Mouse (Mus musculus) heart, embryonic 14.5 days (tissue): Measurements from ENCODE around the gene Gckr. TPM values are rescaled to one million over a fixed set of nuclear protein-coding genes. Genes with fewer than 3 reads are reported as not detected.
A peak's percentile ranks its signal among the peaks of the same experiment; 100 is the strongest.

ENCODE experiments used
- ATAC-seq: fragments of 200-750 bp; cut with Nextera tagmentation; 2 replicates; pipeline ENCODE4 v1.8.0; 2017; ENCODE audit warnings: low read depth, moderate TSS enrichment; ENCODE audit not compliant: insufficient number of reproducible peaks, insufficient read depth, low FRiP score
- H3K27ac ChIP-seq, 2 experiments: fragments of 200-500 bp in 1 of 2; fragments of 300-500 bp in 1 of 2; sonication (generic) in 1 of 2; replicated peaks in 1 of 2; 2 replicates each; pipeline ENCODE4 v1.5.1; 2012 to 2014; ENCODE audit warnings: low read depth in 2 of 2, low read length in 2 of 2, control low read depth in 1 of 2, mild to moderate bottlenecking in 1 of 2, mixed read lengths in 1 of 2; ENCODE audit not compliant: control insufficient read depth in 1 of 2, insufficient read depth in 1 of 2
- H3K27me3 ChIP-seq: fragments of 300-500 bp; sonication (generic); 2 replicates; pipeline ENCODE4 v1.6.1; 2014; ENCODE audit warnings: mild to moderate bottlenecking, low read length, control low read depth; ENCODE audit not compliant: control insufficient read depth, insufficient read depth
- H3K36me3 ChIP-seq: fragments of 300-500 bp; sonication (generic); 2 replicates; pipeline ENCODE4 v1.6.1; 2014; ENCODE audit warnings: mild to moderate bottlenecking, control low read depth, low read length, mixed read lengths; ENCODE audit not compliant: control insufficient read depth, insufficient read depth
- H3K4me1 ChIP-seq, 2 experiments: fragments of 200-500 bp in 1 of 2; fragments of 300-500 bp in 1 of 2; sonication (generic) in 1 of 2; 2 replicates each; pipeline ENCODE4 v1.6.1; 2012 to 2014; ENCODE audit warnings: low read length in 2 of 2, control low read depth in 1 of 2, mixed read lengths in 1 of 2; ENCODE audit not compliant: control insufficient read depth in 2 of 2, insufficient read depth in 2 of 2
- H3K4me2 ChIP-seq: fragments of 300-500 bp; sonication (generic); 2 replicates; pipeline ENCODE4 v1.6.1; 2014; ENCODE audit warnings: mild to moderate bottlenecking, low read length
- H3K4me3 ChIP-seq, 2 experiments: fragments of 200-500 bp in 1 of 2; fragments of 300-500 bp in 1 of 2; sonication (generic) in 1 of 2; 2 replicates each; pipeline ENCODE4 v1.5.1; 2012 to 2014; ENCODE audit warnings: low read length in 2 of 2, mild to moderate bottlenecking in 2 of 2, control low read depth in 1 of 2, low read depth in 1 of 2, moderate library complexity in 1 of 2; ENCODE audit not compliant: control insufficient read depth in 1 of 2, insufficient read depth in 1 of 2
- H3K9ac ChIP-seq: fragments of 300-500 bp; sonication (generic); 2 replicates; pipeline ENCODE4 v1.6.1; 2014; ENCODE audit warnings: mild to moderate bottlenecking, low read length
- H3K9me3 ChIP-seq: fragments of 300-500 bp; sonication (generic); 2 replicates; pipeline ENCODE4 v1.6.1; 2016; ENCODE audit warnings: low read length, control low read depth; ENCODE audit not compliant: control insufficient read depth
- WGBS: fragments of 180-500 bp; shearing (Covaris S2); extraction: QIAGEN DNeasy Blood & Tissue Kit; methylation state at CpG from one replicate; pipeline ENCODE4 v1.1.7; 2014; 5-methylcytosine and 5-hydroxymethylcytosine counted together
- polyA plus RNA-seq: library from polyadenylated mRNA; unstranded; fragments of >200 nt; fragmentation: Nextera tagmentation; extraction: Ambion mirVana; gene quantifications from 2 replicates; pipeline ENCODE4 v1.2.1, GENCODE M21; 2014

Gene Gckr
- polyA plus RNA-seq, 1 experiment from 2014 or later = not detected

DNA sequence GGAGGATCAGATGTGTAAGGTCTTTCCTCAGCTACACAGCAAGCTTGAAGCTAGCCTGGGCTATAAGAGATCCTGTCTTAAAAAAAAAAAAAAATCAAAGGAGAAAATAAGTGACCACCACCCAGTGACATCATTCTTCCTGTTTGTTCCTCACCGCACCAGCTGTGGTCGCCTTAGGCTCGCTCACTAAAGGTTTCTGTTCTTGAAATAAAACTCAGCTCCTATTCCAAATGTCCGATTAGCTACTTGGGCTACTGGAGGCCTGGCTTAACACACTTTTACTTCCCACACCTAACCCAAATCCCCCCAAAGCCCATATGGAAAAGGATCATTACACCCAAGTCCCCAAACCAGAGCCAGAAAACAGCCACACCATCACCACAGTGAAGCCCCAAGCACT lies 9.0 kb upstream of the Gckr start:
- Histone ChIP-seq H3K27ac (no peak overlapping the region), H3K36me3 (peaks cover 49% of the 10 kb centered on the region), H3K4me2 (no peak overlapping the region), H3K9ac (no peak overlapping the region), H3K9me3 (no peaks in the 10 kb centered on the region), H3K4me1 (peaks cover 3 to 13% of the 10 kb centered on the region in 2 experiments; a peak in 2 of 4 replicates), H3K4me3 (no peak overlapping the region), H3K27me3 (no peaks in the 10 kb centered on the region)
- no peak for ATAC-seq
- 73% methylated on average over 4 of the region's 4 CpGs for WGBS

DNA sequence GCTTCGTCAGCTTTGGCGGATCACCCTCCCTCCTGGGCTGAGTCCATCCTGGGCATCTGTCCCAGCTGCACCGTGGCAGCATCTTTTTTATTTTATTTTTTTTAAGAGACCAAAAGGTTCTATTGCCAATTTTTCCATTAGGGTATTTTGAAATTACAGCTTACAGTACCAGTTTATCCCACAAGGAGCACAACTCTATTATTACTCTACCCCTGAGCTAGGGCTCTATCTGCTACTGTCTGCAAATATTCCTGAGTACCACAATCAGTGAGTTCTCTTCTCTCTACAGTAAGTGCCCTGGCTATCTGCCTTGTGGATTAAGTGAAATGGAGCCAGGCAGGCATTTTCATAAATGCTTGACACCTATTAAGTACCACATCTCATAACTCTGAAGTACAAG lies 8.6 kb upstream of the Gckr start:
- Histone ChIP-seq H3K27ac (no peak overlapping the region), H3K9me3 (no peaks in the 10 kb centered on the region), H3K4me1 (peaks cover 3 to 13% of the 10 kb centered on the region in 2 experiments; a peak in 2 of 4 replicates), H3K9ac (no peak overlapping the region), H3K27me3 (no peaks in the 10 kb centered on the region), H3K4me2 (no peak overlapping the region), H3K36me3 (peaks cover 47% of the 10 kb centered on the region), H3K4me3 (no peak overlapping the region)
- ATAC-seq = no peak
- 71% methylated on average over 3 of the region's 3 CpGs for WGBS

DNA sequence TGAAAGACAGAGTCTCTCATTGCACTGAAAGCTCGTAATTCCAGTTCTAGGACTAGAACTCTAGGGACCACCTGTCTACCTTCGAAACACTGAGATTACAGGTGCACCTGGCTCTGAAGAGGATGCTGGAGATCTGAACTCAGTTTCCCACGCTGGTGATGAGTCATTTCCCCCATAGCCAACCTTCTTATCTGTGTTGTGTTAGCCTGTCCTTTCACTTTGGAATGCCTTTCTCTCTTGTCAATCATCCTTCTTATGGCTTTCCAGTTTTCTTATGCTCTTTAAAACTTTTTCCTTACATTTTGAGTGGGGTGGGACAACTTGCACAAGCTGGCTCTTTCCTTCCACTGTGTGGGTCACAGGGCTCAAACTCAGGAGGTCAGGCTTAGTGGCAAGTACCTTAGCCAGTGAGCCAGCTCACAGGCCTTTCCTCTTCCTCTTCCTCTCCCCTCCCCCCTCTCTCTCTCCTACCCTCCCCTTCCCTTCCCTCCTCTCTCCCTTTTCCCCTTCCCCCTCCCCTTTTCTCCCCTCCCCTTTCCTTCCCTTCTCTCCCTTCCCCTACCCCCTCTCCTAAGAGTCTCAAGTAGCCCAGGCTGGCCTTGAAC lies 7.5 kb upstream of the Gckr start:
- Histone ChIP-seq H3K27me3 (no peaks in the 10 kb centered on the region), H3K27ac (no peak overlapping the region), H3K4me1 (peaks cover 3 to 14% of the 10 kb centered on the region in 2 experiments; a peak in 2 of 4 replicates), H3K4me3 (no peak overlapping the region), H3K9ac (no peak overlapping the region), H3K9me3 (no peaks in the 10 kb centered on the region), H3K4me2 (peak overlapping the region; percentile 71), H3K36me3 (peaks cover 37% of the 10 kb centered on the region)
- ATAC-seq = no peak
- 62% methylated on average over 3 of the region's 3 CpGs for WGBS

DNA sequence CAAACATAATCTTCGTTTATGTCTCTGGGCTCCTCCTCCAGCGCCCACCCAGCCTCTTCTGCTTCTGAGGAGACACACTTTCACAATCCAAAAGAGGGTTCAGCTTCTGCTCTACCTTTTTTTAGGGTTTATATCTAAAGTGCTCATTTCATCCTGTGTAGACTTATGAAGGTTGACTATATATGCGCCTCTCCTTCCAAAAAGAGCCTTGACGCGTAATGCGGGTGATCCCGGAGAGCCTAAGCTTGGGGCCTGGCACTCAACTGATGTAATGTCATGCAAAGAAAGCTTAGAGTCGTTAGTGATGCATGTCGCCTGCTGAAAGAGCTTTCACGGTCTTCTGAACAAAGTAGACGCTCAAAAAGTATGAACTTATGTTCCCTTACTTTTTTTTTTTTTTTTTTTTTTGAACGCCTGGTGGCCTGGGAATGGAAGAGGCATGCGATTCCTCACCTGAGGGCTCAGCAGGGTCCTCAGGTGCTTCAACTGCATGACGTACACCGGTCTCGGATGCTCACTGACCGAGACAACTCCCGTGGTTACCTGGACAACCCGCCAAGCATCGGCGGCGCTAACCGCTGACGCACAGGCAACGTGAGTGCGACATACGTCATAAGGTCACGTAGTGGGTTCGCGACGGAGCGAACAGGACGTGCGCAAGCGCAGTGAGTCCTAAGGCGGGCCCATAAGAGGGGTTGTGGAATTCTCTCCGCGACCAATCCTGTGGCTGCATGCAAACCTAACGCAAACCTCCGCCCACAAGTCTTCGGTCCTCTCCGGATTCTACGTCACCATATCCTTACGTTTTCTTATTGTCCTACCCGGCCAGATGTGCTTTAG lies 6.5 kb upstream of the Gckr start, which contains the start of gene Ift172:
Gene Ift172 (minus strand): TSS at position 596 of the 840 bp plus-strand sequence.
- H3K36me3 ChIP-seq = peaks cover 26% of the 10 kb centered on the region
- H3K9me3 ChIP-seq = no peaks in the 10 kb centered on the region
- no peaks in the 10 kb centered on the region for H3K27me3 ChIP-seq
- WGBS = 3% methylated on average over 45 of the region's 45 CpGs
- peak within 1 kb of the TSS; percentile 61 to 74 for H3K4me3 ChIP-seq
- peak within 1 kb of the TSS; percentile 82 to 87 for H3K27ac ChIP-seq
- peaks cover 3 to 20% of the 10 kb centered on the region in 2 experiments; a peak in 2 of 4 replicates for H3K4me1 ChIP-seq
- H3K4me2 ChIP-seq = peak within 1 kb of the TSS; percentile 71
- peak within 1 kb of the TSS; percentile 65 for H3K9ac ChIP-seq
- ATAC-seq = peak; percentile 97

DNA sequence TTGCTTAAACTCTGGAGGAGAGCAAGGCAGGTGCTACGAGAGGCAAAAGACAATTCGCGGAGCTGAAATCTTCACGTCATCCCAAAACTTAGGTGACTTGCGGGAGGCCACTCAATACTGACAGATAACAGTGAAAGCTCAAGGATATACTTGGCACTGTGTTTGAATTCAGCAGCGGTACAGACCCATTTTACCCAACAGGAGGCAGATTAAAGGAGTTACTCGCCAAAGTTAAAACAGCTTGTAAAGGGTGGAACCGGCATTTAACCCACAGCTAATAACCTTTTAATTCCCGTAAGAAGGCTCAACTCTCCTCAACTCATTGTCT lies 5.9 kb upstream of the Gckr start:
- H3K9ac ChIP-seq = peak overlapping the region; percentile 65
- no peaks in the 10 kb centered on the region for H3K9me3 ChIP-seq

DNA sequence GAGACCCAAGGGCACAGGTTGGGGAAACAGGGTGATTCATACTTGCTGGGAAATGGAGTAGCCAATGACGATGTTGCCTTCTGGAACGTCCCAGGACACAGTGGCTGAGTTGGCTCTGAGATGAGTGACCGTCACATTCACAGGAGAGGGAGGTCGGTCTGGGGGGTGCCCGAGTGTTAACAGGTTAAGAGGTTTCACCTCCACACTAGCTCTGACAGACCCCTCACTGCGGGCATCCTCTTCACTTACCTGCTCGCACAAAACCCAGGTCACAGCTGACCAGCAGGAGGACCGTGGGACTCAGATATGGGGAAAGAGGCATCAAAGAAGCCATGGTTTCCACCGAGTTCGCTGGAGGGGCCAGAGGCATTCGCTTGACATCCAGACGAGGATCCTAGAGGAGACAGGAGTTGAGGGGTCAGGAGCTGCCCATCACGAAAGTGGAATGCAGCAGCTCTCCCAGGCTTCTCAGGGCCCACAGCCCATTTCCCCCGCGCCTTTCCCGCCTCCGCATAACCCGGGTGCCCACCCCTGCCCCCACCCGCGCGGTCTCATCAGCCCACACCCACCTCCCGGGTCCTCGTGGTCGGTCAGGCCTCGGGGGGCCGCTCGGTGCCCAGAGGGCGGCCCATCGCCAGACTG lies 2.2 kb upstream of the Gckr start:
- H3K27ac ChIP-seq = peak overlapping the region in 1 of 2 experiments; percentile 28; a peak in 1 of 4 replicates
- peak overlapping the region; percentile 86 for H3K9ac ChIP-seq
- whole genome bisulfite sequencing = 6% methylated on average over 29 of the region's 29 CpGs
- no peak for ATAC-seq
- H3K9me3 ChIP-seq = no peaks in the 10 kb centered on the region
- peaks cover 8 to 19% of the 10 kb centered on the region in 2 experiments; a peak in 3 of 4 replicates for H3K4me1 ChIP-seq
- H3K36me3 ChIP-seq = peaks cover 11% of the 10 kb centered on the region; the same call in 1 of the 2 replicates
- H3K4me3 ChIP-seq = peak overlapping the region; percentile 70 to 80
- 0 out of 2 replicates have a peak, but pooled peaks cover 3% of the 10 kb centered on the region for H3K27me3 ChIP-seq
- peak overlapping the region; percentile 98 for H3K4me2 ChIP-seq

More for the DNA sequence above, 5.9 kb upstream of the Gckr start:
- WGBS = 7% methylated on average over 9 of the region's 9 CpGs
- ATAC-seq = no peak
- H3K27me3 ChIP-seq = no peaks in the 10 kb centered on the region
- H3K4me3 ChIP-seq = peak overlapping the region; percentile 61 to 74
- peak overlapping the region; percentile 71 for H3K4me2 ChIP-seq
- peaks cover 5 to 20% of the 10 kb centered on the region in 2 experiments; a peak in 3 of 4 replicates for H3K4me1 ChIP-seq
- H3K36me3 ChIP-seq = peaks cover 21% of the 10 kb centered on the region
- peak overlapping the region; percentile 82 to 87 for H3K27ac ChIP-seq

DNA sequence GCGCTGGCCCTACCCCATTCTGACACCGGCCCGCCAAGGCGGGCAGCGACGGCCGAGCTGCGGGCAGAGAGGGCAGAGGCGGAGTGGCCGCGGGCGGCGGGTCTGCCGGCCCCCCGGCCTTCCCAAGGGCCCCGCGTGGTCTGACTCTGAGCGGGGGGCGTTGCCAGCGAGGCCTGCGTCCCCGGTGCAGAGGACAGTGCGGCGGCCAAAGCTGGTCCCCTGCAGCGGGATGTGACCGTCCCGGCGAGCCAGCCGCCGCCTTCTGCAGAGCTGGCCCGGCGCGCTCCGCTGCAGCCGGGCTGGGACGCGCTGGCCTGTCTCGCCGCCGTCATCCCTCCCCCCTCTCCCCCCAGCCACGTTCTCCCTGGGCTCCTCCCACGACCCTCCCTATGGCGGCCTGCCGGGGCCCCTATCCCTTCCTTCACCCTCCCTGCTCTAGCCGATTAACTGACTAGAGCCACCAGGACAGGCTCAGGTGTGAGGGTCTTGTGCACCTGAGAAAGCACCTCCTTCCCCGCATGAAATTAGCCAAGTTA lies 1.6 kb upstream of the Gckr start, which contains the start of gene Fndc4:
Gene Fndc4 (minus strand): TSS at position 475 of the 536 bp plus-strand sequence.
- H3K4me3 ChIP-seq = peak within 1 kb of the TSS; percentile 70 to 80
- WGBS = under 1% methylated on average over 43 of the region's 46 CpGs
- peaks cover 5 to 16% of the 10 kb centered on the region in 2 experiments; a peak in 1 of 4 replicates for H3K4me1 ChIP-seq
- peak within 1 kb of the TSS in 1 of 2 experiments; percentile 28; a peak in 1 of 4 replicates for H3K27ac ChIP-seq
- peak within 1 kb of the TSS; percentile 86 for H3K9ac ChIP-seq
- peak within 1 kb of the TSS; percentile 98 for H3K4me2 ChIP-seq
- H3K36me3 ChIP-seq = peaks cover 11% of the 10 kb centered on the region; the same call in 1 of the 2 replicates
- peak; percentile 20; the same call in 1 of the 2 replicates for ATAC-seq
- no peaks in the 10 kb centered on the region for H3K9me3 ChIP-seq
- H3K27me3 ChIP-seq = 0 out of 2 replicates have a peak, but pooled peaks cover 3% of the 10 kb centered on the region
